Mouse (Mus musculus): ENCODE data around the gene Slc35c2.

Gene Slc35c2

GRCm38 (mm10) chr2:165312381-165312780 is 24.7 kb upstream of the Slc35c2 start:
- no peak for DNase-seq (ENCODE audit: low read depth)

DNA sequence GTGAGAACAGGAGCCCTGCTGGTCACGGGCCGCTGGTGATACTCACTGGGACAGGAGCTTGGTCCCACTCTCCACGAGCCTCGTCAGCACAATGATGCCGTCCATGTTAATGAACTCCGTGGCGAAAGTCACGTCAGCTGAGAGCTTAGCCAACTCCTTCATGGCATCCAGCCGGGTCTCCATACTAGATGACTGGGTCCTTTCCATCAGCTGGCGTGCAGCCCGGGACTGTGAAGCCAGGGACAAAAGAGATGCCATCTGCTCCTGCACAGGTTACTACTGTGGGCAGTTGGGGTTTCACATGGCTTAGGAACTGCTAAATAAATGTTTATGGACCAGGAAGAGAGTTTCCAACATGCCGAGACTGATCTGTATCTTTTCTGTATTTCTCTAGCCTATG is 23.9 kb upstream of the Slc35c2 start:
- no peak for DNase-seq (ENCODE audit: low read depth)

GRCm38 (mm10) chr2:165310818-165311425 is 23.3 kb upstream of the Slc35c2 start:
- DNase-seq (ENCODE audit: low read depth) = no peak

DNA sequence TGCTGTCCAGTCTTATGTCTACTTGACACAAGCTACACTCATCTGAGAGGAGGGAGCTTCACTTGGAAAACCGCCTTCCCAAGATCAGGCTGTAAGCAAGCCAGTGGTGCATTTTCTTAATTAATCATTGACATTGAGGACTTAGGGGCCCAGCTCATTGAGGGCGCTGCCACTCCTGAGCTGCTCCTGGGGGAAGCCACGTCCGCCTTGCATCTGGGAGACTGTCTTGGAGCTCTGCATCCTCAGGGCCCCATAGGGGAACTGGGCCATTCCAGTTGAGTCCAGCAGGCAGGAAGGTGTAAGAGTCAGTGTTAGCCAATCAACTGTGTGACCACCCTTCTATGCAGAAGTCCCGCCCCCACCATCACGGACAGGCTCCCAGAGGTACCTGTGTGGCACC is 20.1 kb upstream of the Slc35c2 start:
- no peak for DNase-seq (ENCODE audit: low read depth)

DNA sequence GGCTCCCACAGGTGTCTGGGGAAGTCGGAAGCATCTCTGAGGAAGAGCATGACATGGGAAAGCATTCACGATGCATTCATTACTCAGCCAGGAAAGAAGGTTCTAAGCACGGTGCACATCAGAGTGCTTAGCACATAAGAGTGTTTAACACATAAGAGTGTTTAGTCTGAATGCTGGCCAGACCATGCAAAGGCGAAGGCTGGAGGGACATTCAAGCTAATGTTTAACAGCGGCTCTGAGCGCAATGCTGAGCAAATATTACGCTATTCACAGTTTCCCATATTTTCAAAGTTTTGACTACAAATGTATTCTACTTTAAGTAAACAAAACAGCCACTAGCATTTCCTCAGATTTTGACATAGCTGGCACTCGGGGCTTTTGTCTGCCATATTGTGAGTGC is 17.8 kb upstream of the Slc35c2 start:
- no peak for DNase-seq (ENCODE audit: low read depth)

DNA sequence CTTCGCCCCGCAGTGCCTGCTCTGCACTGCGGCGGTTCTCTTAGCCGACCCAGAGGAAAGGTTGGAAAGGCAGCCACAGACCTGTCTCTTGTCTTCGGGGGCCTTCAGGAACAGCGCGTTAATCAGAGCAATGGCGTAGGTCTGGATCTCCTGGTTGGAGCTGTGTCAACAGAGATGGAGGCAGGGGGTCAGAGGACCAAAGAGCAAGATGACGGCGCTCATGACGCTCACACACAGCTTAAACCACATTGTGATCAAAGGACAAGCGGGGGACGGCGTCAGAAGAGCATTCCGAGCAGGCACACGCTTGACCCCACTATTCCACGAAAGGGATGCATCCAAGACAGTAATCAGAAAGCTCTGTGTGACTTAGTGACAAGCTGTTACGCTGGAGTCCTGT is 17.1 kb upstream of the Slc35c2 start:
- DNase-seq (ENCODE audit: low read depth) = no peak

DNA sequence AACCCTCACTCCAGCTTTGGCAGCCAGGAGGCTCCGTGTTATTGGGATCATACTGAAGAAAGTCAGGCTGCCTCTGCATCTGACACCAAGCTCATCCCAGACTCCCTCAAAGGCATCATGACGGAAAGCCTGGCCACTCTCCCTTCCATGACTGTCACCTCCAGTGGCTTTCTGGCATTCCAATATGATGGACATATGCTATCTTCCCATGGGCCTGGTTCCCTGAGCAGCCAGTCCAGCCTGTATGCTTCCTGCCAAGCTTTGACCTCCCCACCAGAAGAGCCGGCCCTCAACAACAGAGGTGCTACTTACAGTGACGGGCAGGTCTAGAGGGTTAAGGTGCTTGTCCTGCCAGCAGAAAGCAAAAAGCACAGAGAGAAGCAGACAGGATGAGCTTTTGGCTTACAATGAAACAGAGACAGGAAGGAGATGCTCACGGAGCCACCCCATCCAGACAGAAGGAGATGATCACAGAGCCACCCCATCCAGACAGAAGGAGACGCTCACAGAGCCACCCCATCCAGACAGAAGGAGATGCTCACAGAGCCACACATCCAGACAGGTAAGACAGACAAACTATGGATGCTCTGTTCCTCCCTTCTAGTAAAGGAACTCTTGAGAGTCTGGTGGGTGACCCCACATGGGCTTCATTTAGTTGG is 15.8 kb upstream of the Slc35c2 start:
- no peak for DNase-seq (ENCODE audit: low read depth)

GRCm38 (mm10) chr2:165301409-165301808 is 13.7 kb upstream of the Slc35c2 start:
- DNase-seq (ENCODE audit: low read depth) = no peak

GRCm38 (mm10) chr2:165300885-165301284 is 13.2 kb upstream of the Slc35c2 start:
- no peak for DNase-seq (ENCODE audit: low read depth)

GRCm38 (mm10) chr2:165300424-165300823 is 12.8 kb upstream of the Slc35c2 start:
- no peak for DNase-seq (ENCODE audit: low read depth)

DNA sequence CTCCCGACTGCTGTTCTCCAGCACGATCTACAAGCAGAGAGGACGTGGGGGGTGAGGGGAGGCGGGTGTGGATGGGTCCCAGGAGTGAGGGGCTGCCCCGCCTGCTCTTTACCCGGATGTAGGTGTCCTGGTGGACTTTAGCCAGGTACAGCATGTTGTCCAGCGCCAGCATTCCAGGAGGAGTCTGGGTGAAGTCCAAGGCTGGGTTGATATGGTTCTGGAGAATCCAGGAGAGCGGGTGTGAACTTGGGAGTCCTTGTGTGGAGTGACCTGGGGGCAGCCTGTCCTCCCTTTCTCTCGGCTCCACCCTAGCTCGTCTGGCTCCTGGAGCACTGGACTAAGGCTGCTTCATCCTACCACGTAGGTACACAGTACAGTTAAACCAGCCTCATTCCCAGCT is 9.8 kb upstream of the Slc35c2 start:
- DNase-seq (ENCODE audit: low read depth) = no peak

- no peak for DNase-seq (ENCODE audit: low read depth)
These were observed 8.9 kb upstream of the Slc35c2 start for GRCm38 (mm10) chr2:165296571-165296970.

DNA sequence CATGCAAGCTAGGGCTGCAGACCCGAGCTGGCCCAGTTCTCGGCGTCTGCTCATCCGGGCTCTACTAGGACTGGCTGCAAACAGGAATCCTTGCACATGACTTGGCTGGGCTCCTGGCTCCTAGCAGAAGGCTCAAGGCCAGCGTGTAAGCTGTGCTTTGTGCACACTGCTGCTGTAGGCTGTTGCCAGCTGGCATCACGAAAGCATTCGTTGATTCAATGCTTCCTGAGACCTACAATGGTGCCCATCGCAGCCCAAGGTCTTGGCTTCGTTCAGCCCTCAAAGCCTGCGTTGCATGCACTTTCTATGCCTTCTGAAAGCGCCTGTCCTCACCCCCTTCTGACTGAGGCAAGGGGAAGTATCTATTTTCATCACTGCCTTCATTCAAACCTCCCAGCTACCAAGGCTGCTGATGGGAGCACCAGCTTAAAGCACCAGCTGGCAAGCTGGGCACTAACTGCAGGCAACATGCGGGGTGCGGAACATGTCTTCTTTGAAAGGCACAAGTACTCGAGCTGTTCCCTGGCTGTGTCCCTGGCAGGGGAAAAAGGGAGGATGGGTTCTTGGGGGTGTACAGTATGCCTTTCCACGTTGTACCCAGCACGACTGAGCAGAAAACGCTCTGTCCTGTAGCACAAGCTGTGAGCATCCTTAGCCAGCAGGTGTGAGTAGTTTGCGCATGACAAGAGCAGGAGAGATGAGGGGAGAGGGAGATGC is 804 bp upstream of the Slc35c2 start:
- DNase-seq (ENCODE audit: low read depth) = peak; percentile 5

GRCm38 (mm10) chr2:165286361-165287201 is 1.1 kb downstream of the Slc35c2 start:
- peak; percentile 74 for DNase-seq (ENCODE audit: low read depth)

DNA sequence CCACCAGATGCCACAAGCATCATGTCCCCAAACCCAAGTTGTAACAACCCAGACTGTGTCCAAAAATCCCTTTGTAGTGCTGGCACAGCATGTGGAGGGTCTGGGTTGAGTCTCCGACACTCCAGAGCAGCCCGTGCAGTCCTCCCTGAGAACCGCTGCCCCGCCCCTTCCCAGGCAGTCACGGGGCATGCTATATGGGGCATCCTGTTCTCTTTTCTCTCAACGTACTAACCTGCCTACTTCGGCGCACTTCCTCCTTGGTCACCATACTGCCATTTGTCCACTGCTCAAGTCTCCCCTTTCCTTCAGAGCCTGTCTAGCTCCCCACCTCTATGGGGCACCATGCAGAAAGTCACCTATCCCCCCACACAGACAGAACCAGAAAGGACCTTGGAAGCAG is 2.0 kb downstream of the Slc35c2 start:
- peak; percentile 20 for DNase-seq (ENCODE audit: low read depth)

DNA sequence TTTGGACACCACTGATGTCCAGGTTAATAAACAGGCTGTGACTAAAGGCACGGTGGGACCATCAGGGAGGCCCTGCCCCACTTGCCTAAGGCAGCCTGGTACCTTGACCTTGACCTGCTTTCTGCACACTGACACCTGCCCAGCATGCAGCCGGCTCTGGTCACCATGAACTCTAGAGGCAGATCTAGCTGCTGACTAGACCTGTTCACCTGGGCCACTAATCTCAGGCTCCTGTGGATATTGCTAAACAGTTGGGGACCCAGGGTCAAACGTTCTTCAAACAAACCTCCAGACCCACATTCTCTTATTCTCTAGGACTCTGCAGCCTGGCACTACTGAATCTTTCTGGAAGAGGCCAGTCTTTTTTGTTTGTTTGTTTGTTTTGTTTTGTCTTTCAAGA is 2.6 kb downstream of the Slc35c2 start:
- DNase-seq (ENCODE audit: low read depth) = no peak

GRCm38 (mm10) chr2:165284377-165284776 is 3.3 kb downstream of the Slc35c2 start:
- DNase-seq (ENCODE audit: low read depth) = no peak

DNA sequence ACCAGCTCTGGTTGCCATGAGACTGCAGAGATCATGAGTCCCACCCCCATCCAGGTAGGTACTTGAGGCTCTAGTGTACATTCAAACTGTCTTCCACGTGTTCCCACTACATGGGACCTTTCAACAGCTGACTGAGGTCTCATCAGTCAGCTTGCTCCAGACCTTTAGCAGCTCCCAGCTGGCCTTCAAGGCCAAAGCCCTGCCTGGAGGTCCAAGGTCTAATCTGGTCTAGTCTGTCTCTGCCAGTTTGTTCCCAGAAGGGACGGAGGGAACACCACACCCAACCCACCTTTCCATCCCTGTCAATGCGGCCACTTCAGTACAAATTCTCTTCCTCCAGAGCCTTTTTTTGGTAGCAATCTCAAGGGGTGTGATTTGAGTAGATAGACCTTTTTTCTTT is 4.0 kb downstream of the Slc35c2 start:
- no peak for DNase-seq (ENCODE audit: low read depth)

- DNase-seq (ENCODE audit: low read depth) = peak; percentile 4
These were observed 5.8 kb downstream of the Slc35c2 start for GRCm38 (mm10) chr2:165281779-165282311.

- DNase-seq (ENCODE audit: low read depth) = no peak
These were observed 8.3 kb downstream of the Slc35c2 start for GRCm38 (mm10) chr2:165279351-165279750.

GRCm38 (mm10) chr2:165277188-165277740 is 10.4 kb downstream of the Slc35c2 start:
- DNase-seq (ENCODE audit: low read depth) = peak; percentile 7

DNA sequence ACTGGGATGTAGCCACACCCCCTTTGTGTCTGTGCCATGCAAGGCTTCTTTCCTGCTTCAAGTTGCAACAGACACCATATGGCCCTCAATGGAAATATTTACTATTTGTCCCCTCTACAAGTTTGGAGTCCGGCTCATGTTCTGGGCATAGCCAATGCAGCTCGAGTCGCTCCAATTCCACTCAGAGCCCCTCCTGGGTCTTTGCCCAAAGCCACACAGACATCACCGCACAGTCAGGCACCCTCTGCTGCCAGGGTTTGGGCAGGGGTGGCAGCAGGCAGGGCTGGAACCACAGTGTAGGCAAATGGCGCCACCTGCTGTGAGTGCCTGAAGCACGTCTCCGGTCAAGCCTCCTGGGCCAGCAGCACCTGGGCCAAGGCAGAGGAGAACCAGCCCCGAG is 11.8 kb downstream of the Slc35c2 start:
- peak; percentile 67 for DNase-seq (ENCODE audit: low read depth)
